Mouse (Mus musculus) 416B (cell line): Measurements from ENCODE around the gene Plekha5.
"Not testable (repeated sequence)": the region's sequence is repeated elsewhere in the genome, so short reads cannot be mapped to it uniquely, and the experiment has no call there.

Experiments used
- DNase-seq: peaks from one replicate; pipeline ENCODE4 v3.0.0; 2011; ENCODE audit warnings: low read depth

Gene Plekha5

DNA sequence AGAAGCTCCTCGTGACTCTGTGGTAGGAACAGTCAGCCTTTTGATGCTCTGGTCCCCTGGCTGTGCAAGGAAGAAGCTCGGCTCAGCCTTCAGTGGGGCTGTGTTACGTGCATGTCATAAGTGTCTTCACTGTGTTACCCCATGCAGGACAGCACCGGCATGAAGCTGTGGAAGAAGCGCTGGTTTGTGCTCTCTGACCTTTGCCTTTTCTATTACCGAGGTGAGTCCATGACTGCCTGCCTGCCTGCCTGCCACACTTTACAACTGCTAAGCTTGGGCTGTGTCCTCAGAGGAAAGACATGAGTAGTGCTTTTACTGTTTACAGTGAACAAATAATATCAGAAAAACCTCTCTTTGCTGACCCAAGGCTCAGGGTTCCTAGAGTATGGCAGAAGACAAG lies 104.6 kb downstream of the Plekha5 start:
- DNase-seq = no peak

GRCm38 (mm10) chr6:140532858-140533257 lies 109.0 kb downstream of the Plekha5 start:
- DNase-seq = not testable (repeated sequence)

DNA sequence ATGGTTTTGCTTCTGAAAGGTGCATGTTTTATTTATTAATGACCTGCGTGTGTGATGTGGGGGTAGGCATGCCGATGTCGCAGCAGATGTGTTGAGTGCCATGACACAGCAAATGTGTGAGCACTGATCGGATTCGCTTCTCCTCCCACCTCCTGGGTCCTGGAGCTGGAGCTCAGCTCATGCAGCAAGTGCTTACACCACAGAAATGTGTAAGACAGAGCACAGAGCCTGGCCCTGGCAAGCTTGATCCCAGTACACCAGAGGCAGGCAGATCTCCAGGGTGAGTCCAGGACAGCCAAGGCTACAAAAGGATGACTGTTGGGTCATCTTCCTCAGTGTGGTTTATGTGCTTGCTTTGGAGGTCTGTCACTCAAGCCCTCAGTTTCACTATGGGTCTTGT lies 109.8 kb downstream of the Plekha5 start:
- DNase-seq = no peak

DNA sequence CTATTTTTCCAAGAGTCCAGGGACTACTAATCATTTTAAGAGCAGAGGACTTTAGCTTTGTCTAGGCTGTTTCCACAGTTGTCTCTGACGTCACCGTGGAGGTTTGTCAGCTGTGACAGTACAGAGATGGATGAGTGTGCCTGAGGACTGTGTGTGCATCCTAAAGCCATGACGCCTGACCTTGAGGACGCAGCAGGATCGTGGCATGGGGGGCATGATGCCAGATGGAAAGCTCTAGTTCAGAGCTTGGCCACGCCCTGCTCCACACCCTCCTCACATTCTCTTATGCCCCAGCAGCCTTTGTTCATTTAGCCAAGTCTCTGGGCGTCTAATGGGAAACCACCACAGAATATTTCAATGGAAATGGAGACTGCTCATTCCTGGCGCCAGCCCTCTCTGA lies 111.7 kb downstream of the Plekha5 start:
- no peak for DNase-seq

DNA sequence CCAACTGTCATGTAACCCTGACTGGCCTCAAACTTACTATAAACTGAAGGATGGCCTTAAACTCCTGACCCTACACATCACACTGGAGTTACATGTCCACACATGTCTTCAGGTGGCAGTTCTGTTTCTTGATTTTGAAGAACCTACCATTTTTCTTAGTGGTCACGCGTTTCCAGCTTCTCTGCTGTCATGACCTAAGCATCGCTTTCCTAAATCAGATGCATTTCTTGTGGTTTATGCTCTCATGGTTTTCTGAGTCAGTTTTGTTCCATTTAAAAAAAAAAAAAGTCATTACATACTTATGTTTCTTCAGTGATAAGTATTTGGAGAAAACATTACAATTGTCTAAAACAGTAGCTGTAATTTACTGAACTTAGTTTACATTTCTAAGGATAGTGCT lies 118.1 kb downstream of the Plekha5 start:
- peak; percentile 45 for DNase-seq

DNA sequence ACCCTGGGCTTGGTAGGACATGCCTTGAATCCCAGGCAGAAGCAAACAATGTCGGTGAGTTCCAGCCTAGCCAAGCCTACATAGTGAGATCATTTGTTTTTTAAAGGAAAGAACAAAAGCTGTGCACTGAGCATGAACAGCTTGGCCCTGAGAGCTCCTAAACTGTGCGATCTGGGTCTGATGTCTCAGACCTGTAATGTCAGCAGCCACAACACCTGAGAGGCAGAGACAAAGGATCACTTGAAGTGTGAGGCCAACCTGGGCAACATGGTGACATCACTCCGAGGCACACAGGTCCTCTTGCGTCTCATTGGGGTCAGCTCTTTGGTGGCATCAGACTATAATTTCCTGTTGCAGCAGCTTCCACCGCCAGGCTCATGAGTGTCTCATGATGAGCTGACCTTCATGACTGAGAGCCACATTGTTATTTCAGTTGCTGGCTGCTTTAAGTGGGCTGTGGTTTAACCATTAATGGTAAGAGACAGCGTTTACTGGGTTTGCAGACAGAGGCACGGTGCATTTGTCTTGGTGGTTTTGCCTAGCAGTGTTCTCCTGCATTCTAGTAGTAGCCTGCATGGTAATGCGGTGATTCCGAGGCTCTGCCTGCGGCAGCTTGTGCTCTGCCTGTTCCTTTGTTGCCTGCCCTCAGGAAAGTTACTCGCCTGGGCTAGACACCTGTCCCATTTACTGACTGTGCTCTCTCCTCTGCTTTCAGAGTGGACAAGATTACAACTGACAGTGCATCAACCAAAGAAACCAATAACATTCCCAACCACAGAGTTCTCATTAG lies 119.3 kb downstream of the Plekha5 start:
- peak; percentile 68 for DNase-seq

- no peak for DNase-seq
Measured at GRCm38 (mm10) chr6:140546095-140546494, 122.2 kb downstream of the Plekha5 start.

GRCm38 (mm10) chr6:140546648-140547201 lies 122.9 kb downstream of the Plekha5 start:
- no peak for DNase-seq

DNA sequence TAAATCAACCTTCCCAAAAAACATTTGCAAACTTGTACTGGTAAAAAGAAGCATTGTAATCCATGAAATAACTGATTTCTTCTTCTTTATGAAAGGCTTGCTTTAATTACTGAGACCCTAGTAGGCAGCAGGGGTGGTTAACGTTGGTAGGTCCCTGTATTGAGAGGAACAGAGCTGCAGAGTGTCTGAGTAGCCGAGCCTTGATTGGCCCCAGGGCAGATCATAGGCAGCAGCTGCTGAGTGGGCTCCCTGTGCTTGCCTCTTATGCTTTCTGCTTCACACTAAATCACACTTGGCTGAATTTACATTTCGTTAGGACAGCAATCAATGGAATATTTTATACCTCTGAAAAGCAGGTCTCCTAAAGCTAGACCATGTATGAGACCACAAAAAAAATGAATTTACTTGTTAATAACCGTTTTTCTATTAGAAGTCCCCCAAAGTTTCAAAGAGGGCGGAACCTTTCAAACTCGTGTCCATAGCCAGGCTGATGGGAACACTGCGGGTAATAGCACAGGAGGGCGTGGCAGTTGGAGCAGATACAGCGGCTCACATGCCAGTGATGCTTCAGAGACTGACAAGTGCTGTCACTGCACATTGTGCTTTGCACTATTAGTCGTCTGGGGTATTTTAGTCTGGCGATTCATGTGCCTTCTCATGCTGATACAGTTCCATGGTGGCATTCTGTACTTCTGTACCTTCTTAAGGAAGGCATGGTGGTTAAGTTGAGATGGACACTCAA lies 123.5 kb downstream of the Plekha5 start:
- no peak for DNase-seq

- DNase-seq = peak; percentile 76
Measured at GRCm38 (mm10) chr6:140548082-140548769, 124.4 kb downstream of the Plekha5 start.

- no peak for DNase-seq
Measured at GRCm38 (mm10) chr6:140550741-140551140, 126.9 kb downstream of the Plekha5 start.

- DNase-seq = no peak
Measured at GRCm38 (mm10) chr6:140554261-140554660, 130.4 kb downstream of the Plekha5 start.

DNA sequence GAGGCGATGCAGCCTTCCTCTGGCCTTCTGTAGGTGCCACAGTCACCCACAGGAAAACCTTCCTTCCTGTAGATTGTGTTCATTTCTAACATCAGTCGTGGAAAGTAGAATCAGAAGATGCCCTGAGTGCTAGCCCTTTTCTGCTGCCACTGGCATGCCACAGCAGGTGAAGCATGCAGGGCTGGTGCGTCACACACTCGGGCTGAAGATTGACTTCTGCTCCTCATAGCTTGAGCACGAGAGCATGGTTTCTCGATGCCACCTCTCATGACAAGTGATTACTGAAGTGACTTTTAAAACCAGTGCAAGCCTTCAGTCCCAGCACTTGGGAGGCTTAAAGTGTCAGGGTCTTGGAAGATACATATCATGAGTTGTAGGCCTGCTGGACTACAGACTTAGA lies 135.6 kb downstream of the Plekha5 start:
- no peak for DNase-seq

DNA sequence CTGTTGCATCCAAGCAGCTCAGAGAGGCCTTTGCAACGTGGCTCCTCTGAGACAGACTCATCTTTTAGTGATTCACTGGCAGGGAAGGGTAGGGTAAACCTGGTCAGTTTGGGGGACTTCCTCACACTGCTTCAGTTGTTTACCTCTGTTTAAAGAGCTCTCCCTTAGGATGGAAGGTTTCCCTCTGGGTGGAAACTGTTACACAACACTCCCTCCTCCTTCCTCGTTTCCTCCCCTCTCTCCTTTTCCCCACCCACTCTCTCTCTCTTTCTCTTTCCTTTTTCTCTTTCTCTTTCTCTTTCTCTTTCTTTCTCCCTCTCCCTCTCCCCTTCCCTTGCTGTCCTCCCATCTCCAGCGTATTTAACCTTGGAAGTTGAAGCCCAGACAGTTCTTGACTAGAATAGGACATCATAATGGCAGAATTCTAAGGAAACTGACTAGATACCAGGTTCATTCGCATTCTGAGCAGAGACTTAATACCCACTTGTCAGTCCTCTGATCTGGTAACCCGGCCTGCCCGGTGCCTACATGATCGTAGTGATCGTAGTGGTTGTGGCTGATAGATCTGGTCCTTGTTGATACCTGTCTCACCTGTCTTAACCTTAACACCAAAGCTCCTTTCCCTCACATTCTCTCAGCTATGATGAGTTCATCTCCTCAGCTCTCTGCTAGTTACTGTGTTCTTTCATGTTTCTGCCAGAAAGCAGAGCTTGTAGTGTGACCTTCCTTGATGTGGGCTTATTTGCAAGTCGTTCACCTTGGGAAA lies 137.5 kb downstream of the Plekha5 start:
- DNase-seq = peak; percentile 47

GRCm38 (mm10) chr6:140561917-140562590 lies 138.2 kb downstream of the Plekha5 start:
- peak; percentile 42 for DNase-seq

GRCm38 (mm10) chr6:140567199-140567598 lies 143.3 kb downstream of the Plekha5 start:
- DNase-seq = no peak

DNA sequence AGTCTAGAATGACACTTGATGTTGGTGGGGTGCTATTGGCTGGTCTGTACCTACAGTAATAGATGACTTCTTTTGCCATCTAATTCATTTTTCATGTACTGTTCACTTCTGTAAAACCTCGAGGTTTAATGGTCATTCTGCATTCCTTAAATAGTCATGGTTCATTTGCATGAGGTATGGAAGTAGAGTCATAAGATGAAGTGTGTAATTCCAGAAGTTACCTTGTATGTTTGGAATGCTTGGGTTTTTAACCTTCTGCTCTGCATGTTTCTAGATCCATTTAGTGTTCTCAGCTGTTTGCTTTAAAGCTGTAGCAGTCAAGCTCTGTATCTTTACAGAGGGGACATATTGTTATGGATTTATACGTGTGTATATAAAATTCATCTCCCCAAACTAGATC lies 144.0 kb downstream of the Plekha5 start:
- no peak for DNase-seq

- peak; percentile 71 for DNase-seq
Measured at GRCm38 (mm10) chr6:140570152-140570551, 146.3 kb downstream of the Plekha5 start.

GRCm38 (mm10) chr6:140574943-140575342 lies 151.1 kb downstream of the Plekha5 start:
- DNase-seq = no peak

- DNase-seq = no peak
Measured at GRCm38 (mm10) chr6:140576133-140576532, 152.3 kb downstream of the Plekha5 start.
